Mouse (Mus musculus): ENCODE measurements around the gene Dydc1.

Gene Dydc1

GRCm38 (mm10) chr14:41100712-41101111 lies 28.0 kb downstream of the Dydc1 start:
- DNase-seq, result no peak

GRCm38 (mm10) chr14:41101242-41101641 lies 28.5 kb downstream of the Dydc1 start:
- DNase-seq, result no peak

GRCm38 (mm10) chr14:41102269-41102668 lies 29.6 kb downstream of the Dydc1 start:
- no peak for DNase-seq

- peak; percentile 54 to 72 for DNase-seq
These were observed 32.2 kb downstream of the Dydc1 start, which contains the start of gene Mat1a for GRCm38 (mm10) chr14:41104853-41105444. Mat1a (plus strand) TSS chr14:41105035.

- DNase-seq, result no peak
These were observed 38.4 kb downstream of the Dydc1 start for GRCm38 (mm10) chr14:41111031-41111668.

GRCm38 (mm10) chr14:41112944-41113343 lies 40.2 kb downstream of the Dydc1 start:
- DNase-seq, result no peak

- no peak for DNase-seq
These were observed 43.6 kb downstream of the Dydc1 start for GRCm38 (mm10) chr14:41116271-41116670.

- DNase-seq, result no peak
These were observed 52.0 kb downstream of the Dydc1 start for GRCm38 (mm10) chr14:41124683-41125082.

- DNase-seq, result peak in 1 of 2 experiments; percentile 50
These were observed 55.3 kb downstream of the Dydc1 start for GRCm38 (mm10) chr14:41127997-41128396.

- DNase-seq, result peak; percentile 38 to 53
These were observed 58.8 kb downstream of the Dydc1 start, which contains the start of gene Sftpa1 for GRCm38 (mm10) chr14:41131540-41131939. Sftpa1 (plus strand) TSS chr14:41131782.

- no peak for DNase-seq
These were observed 64.3 kb downstream of the Dydc1 start for GRCm38 (mm10) chr14:41137006-41137405.

GRCm38 (mm10) chr14:41140686-41141085 lies 68.0 kb downstream of the Dydc1 start:
- no peak for DNase-seq
